8 mouse cellular contexts compared by ENCODE assay signal in the genomic region with DNA sequence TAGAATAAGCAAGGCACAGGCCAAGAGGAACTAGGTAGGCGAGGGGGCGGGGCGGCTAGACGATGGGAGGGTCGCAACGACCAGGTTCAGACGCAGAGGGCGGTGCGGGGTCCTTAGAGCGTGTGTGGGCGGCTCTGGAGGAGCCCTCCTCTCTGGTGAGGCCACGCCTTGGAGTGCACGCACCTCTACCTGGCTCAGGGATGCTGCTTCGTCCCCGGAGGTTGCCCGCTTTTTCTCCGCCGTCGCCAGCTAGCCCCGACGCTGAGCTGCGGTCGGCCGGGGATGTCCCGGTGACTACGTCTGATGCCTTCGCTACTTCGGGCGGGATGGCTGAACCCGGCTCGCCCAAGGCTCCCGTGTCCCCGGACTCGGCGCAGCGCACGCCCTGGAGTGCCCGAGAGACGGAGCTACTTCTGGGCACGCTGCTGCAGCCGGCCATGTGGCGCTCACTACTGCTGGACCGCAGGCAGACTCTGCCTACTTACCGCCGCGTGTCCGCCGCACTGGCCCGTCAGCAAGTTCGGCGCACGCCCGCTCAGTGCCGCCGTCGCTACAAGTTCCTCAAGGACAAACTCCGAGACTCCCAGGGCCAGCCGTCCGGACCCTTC. TPM values are rescaled to one million over a fixed set of nuclear protein-coding genes. Genes with fewer than 3 reads are reported as not detected.
DNase-seq lines count a peak whose midpoint lies in the region; ATAC-seq and TF ChIP-seq lines count a peak whose summit lies in the region.

A gene (plus strand): TSS at position 116 of the 608 bp plus-strand sequence.

- 0 out of 2 replicates have a peak within 1 kb of the TSS, but pooled peaks have one; percentile 25 for H3K9ac ChIP-seq in forebrain, embryonic 12.5 days
- H3K9ac ChIP-seq in intestine, embryonic 14.5 days (ENCODE audit: low read length): no peak within 1 kb of the TSS
- no peak within 1 kb of the TSS; the same call in 1 of the 2 replicates for H3K9ac ChIP-seq in lung, embryonic 14.5 days

- peaks cover 13% of the 10 kb centered on the region for H3K4me1 ChIP-seq in forebrain, embryonic 12.5 days
- 0 out of 2 replicates have a peak, but pooled peaks cover 4% of the 10 kb centered on the region for H3K4me1 ChIP-seq in intestine, embryonic 14.5 days (replicated peaks; ENCODE audit: control insufficient read depth, insufficient read depth, low read length)
- no peaks in the 10 kb centered on the region for H3K4me1 ChIP-seq in lung, embryonic 14.5 days (ENCODE audit: insufficient read depth)
- peaks cover 17% of the 10 kb centered on the region for H3K4me1 ChIP-seq in olfactory bulb, adult 2 months (ENCODE audit: control insufficient read depth, insufficient read depth, low read length)

- H3K27me3 ChIP-seq in forebrain, embryonic 12.5 days: peaks cover 85% of the 10 kb centered on the region
- H3K27me3 ChIP-seq in intestine, embryonic 14.5 days (replicated peaks; ENCODE audit: control insufficient read depth, insufficient read depth, low read length): peaks cover 65% of the 10 kb centered on the region
- peaks cover 68% of the 10 kb centered on the region for H3K27me3 ChIP-seq in lung, embryonic 14.5 days (ENCODE audit: insufficient read depth, low read length)

- peak; percentile 30; the same call in 1 of the 2 replicates for ATAC-seq in forebrain, embryonic 12.5 days (ENCODE audit: low FRiP score)
- peak; percentile 56 for ATAC-seq in intestine, embryonic 14.5 days (replicated peaks; ENCODE audit: low FRiP score, low TSS enrichment, low read depth)
- peak; percentile 70 for ATAC-seq in lung, embryonic 14.5 days (ENCODE audit: insufficient read depth)
- no peak for ATAC-seq in cerebellum, adult (ENCODE audit: insufficient number of reproducible peaks, low FRiP score, low TSS enrichment)

- intact Hi-C loops in gastrocnemius, postnatal 14 days (cut with DNase I; ENCODE audit: low total_unique reads): no loop called here

- H3K4me3 ChIP-seq in forebrain, embryonic 12.5 days (replicated peaks): peak within 1 kb of the TSS; percentile 36
- H3K4me3 ChIP-seq in intestine, embryonic 14.5 days (ENCODE audit: low read depth, low read length): peak within 1 kb of the TSS; percentile 32
- peak within 1 kb of the TSS; percentile 37 for H3K4me3 ChIP-seq in lung, embryonic 14.5 days (ENCODE audit: low read depth, low read length)
- peak within 1 kb of the TSS; percentile 0 for H3K4me3 ChIP-seq in olfactory bulb, adult 2 months (ENCODE audit: insufficient read depth, low read depth, low read length)

- no peak for TF ChIP-seq POLR2A in olfactory bulb, adult 2 months (IDR thresholded peaks at IDR 0.05; ENCODE audit: insufficient read depth, low read depth, low read length)

- no peak for TF ChIP-seq CTCF in lung, embryonic 14.5 days (IDR thresholded peaks at IDR 0.05; ENCODE audit: low read depth)
- TF ChIP-seq CTCF in olfactory bulb, adult 2 months (IDR thresholded peaks at IDR 0.05; ENCODE audit: insufficient read depth, low read depth, low read length): no peak

- no peak within 1 kb of the TSS for H3K27ac ChIP-seq in forebrain, embryonic 12.5 days
- no peak within 1 kb of the TSS for H3K27ac ChIP-seq in intestine, embryonic 14.5 days (ENCODE audit: low read depth)
- H3K27ac ChIP-seq in lung, embryonic 14.5 days (ENCODE audit: low read depth): no peak within 1 kb of the TSS
- H3K27ac ChIP-seq in olfactory bulb, adult 2 months (ENCODE audit: insufficient read depth, low read depth, low read length): no peak within 1 kb of the TSS

- H3K9me3 ChIP-seq in forebrain, embryonic 12.5 days: no peaks in the 10 kb centered on the region
- no peaks in the 10 kb centered on the region for H3K9me3 ChIP-seq in intestine, embryonic 14.5 days (ENCODE audit: control insufficient read depth, low read length)
- H3K9me3 ChIP-seq in lung, embryonic 14.5 days (ENCODE audit: low read depth, low read length): no peaks in the 10 kb centered on the region

- peak; percentile 31 for DNase-seq in gastrocnemius, postnatal 14 days
- DNase-seq in gastrocnemius, postnatal 25 days: no peak
- peak; percentile 98 for DNase-seq in R1 (ENCODE audit: low read depth, low spot score)
- peak; percentile 73 for DNase-seq in intestine, embryonic 14.5 days (ENCODE audit: low spot score)
- DNase-seq in lung, embryonic 14.5 days: peak; percentile 54

- peak within 1 kb of the TSS; percentile 52 for H3K4me2 ChIP-seq in forebrain, embryonic 12.5 days
- H3K4me2 ChIP-seq in intestine, embryonic 14.5 days (ENCODE audit: low read length): peak within 1 kb of the TSS; percentile 51
- peak within 1 kb of the TSS; percentile 58 for H3K4me2 ChIP-seq in lung, embryonic 14.5 days

- no peaks in the 10 kb centered on the region for H3K36me3 ChIP-seq in forebrain, embryonic 12.5 days (replicated peaks)
- H3K36me3 ChIP-seq in intestine, embryonic 14.5 days (ENCODE audit: control insufficient read depth, insufficient read depth, low read length): no peaks in the 10 kb centered on the region
- H3K36me3 ChIP-seq in lung, embryonic 14.5 days (ENCODE audit: insufficient read depth): no peaks in the 10 kb centered on the region

- WGBS in forebrain, embryonic 12.5 days: under 1% methylated on average over 59 of the region's 59 CpGs
- 1% methylated on average over 58 of the region's 59 CpGs for WGBS in intestine, embryonic 14.5 days
- under 1% methylated on average over 59 of the region's 59 CpGs for WGBS in lung, embryonic 14.5 days
- WGBS in olfactory bulb, adult 2 months: 2% methylated on average over 59 of the region's 59 CpGs

RNA-seq across cellular contexts. Expression of the gene that starts here (rescaled TPM):
- total RNA-seq in gastrocnemius, postnatal 14 days (2021): not detected
- not detected for total RNA-seq in gastrocnemius, postnatal 25 days (2021)
- polyA plus RNA-seq in forebrain, embryonic 12.5 days (2016; fragmentation: Nextera tagmentation; extraction: Ambion mirVana): not detected in 2 replicates
- not detected in 2 replicates for polyA plus RNA-seq in intestine, embryonic 14.5 days (2014; fragmentation: Nextera tagmentation; extraction: Ambion mirVana)
- 0.14 TPM in 1 of 2 replicates, not detected in the other for polyA plus RNA-seq in lung, embryonic 14.5 days (2014; fragmentation: Nextera tagmentation; extraction: Ambion mirVana)
- not detected in 2 replicates for polyA plus RNA-seq in olfactory bulb, adult 2 months (2012; ENCODE audit: insufficient read depth, insufficient read length, low replicate concordance, missing spikeins)

Comparison
In these comparisons a context has a peak if more than half of its experiments do, and no peak if none do; other contexts are left out.
1. Peak in DNase-seq in gastrocnemius, postnatal 14 days; RNA of the gene not detected or under 1 TPM.
2. Peak in ATAC-seq, H3K4me3 ChIP-seq, H3K9ac ChIP-seq and H3K4me2 ChIP-seq in forebrain, embryonic 12.5 days; RNA of the gene not detected or under 1 TPM.
3. Peak in DNase-seq, ATAC-seq, H3K4me3 ChIP-seq and H3K4me2 ChIP-seq in intestine, embryonic 14.5 days; RNA of the gene not detected or under 1 TPM.
4. Peak in DNase-seq, ATAC-seq, H3K4me3 ChIP-seq and H3K4me2 ChIP-seq in lung, embryonic 14.5 days; RNA of the gene not detected or under 1 TPM.